Mouse (Mus musculus): ENCODE data around the gene Cyb5d1.

DNA sequence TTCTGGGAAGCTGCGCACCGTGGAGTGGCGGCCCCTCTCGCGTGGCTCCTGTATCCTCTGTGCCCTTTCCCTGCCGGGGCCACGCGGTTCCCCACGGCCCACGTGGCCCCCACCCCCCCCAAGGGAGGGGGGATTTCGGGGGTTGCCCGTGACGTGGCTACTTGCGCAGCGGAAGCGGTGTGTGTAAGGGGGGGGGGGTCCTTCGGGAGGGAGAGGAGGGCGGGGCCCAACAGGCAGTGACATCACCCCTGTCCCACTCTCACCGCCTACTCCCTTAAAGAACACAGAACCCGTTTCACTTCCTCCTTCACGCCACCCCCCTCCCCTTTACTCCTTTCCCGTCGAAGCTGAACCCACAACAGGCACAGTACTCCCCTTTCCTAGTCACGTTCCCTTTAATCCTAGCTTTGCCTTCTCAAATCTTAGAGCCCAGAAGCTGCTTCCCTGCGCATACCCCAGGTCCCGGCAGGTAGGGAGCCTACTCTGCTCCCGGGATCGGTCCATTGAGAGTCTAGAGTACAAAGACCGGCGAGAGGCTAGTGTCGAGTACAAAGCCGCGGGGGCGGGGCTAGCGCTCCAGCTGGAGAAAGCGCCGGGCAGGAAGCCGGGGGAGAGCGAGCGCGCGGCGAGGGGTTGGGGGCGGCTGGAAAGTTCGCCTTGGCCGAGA lies 14.1 kb upstream of the Cyb5d1 start:
- TF ChIP-seq MYOD1 (IDR thresholded peaks at IDR 0.05; ENCODE audit: control insufficient read depth in 1 of 3, insufficient read length in 2 of 3, low read depth in 2 of 3) (peak in 1 of 3 experiments; percentile 10), TCF12 (IDR thresholded peaks at IDR 0.05; ENCODE audit: insufficient read depth, poor library complexity, severe bottlenecking) (no peak), E2F4 (IDR thresholded peaks at IDR 0.05; ENCODE audit: insufficient read depth) (no peak), POLR2A (IDR thresholded peaks at IDR 0.05; ENCODE audit: insufficient read length, low read depth) (peak; percentile 42), MAX (IDR thresholded peaks at IDR 0.05; ENCODE audit: low read depth) (no peak)

Measured in myocyte (in vitro differentiated cells).